Mouse (Mus musculus): ENCODE measurements around the gene C130050O18Rik. TPM values are rescaled to one million over a fixed set of nuclear protein-coding genes. Genes with fewer than 3 reads are reported as not detected.

The C130050O18Rik gene
- polyA plus RNA-seq, 1 experiment: not detected

DNA sequence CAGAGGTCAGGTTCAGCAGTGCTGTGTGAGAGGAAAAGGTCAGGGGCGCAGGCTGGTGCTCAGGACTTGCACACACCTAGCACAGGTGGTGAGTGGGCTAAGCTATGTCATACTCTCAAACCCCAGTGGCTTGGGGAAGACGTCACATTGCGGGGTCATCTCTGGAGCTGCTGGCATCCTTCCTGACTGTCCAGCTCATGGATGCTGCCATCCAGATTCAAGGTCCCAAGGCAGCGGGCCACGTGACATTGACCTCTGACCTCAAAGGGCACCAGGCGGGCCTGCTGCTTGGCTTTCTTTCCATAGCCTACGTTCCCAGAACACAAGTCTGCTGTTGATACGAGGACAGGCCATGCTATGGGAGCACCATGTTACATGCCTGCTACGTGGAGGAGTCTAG, 21.9 kb downstream of the C130050O18Rik start:
- Histone ChIP-seq H3K9me3 (ENCODE audit: control insufficient read depth, low read length) (no peaks in the 10 kb centered on the region), H3K4me1 (ENCODE audit: control insufficient read depth) (no peaks in the 10 kb centered on the region; the same call in 1 of the 2 replicates), H3K36me3 (ENCODE audit: control insufficient read depth) (peaks cover 3% of the 10 kb centered on the region; the same call in 1 of the 2 replicates), H3K4me3 (replicated peaks) (no peak overlapping the region), H3K27me3 (ENCODE audit: control insufficient read depth) (no peaks in the 10 kb centered on the region)
- no peak for TF ChIP-seq GATA1 (IDR thresholded peaks at IDR 0.05; ENCODE audit: low read length)

DNA sequence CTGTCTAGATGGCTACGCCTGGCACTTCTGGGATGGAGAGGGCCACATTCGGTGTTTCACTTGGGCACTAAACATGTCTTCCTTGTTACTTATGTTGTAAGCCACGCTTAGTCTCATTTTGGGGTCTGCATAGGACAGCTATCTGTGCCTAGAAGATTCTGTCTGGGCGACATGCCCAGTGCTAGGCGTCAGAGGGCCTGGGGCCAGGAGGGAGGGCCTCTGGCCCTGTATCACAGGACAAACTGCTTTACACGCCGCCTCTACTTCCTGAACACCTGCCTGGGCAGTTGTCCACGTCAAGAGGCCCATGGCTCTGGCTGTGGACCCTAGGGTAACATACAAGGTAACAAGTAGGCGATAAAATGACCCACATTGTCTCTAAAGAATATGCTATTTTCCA, 22.9 kb downstream of the C130050O18Rik start:
- Histone ChIP-seq H3K36me3 (ENCODE audit: control insufficient read depth) (peaks cover 3% of the 10 kb centered on the region; the same call in 1 of the 2 replicates), H3K27me3 (ENCODE audit: control insufficient read depth) (no peaks in the 10 kb centered on the region), H3K9me3 (ENCODE audit: control insufficient read depth, low read length) (no peaks in the 10 kb centered on the region), H3K4me1 (ENCODE audit: control insufficient read depth) (no peaks in the 10 kb centered on the region; the same call in 1 of the 2 replicates), H3K4me3 (replicated peaks) (no peak overlapping the region)
- TF ChIP-seq GATA1 (IDR thresholded peaks at IDR 0.05; ENCODE audit: low read length) (no peak), TAL1 (IDR thresholded peaks at IDR 0.05; ENCODE audit: low read length) (no peak)

DNA sequence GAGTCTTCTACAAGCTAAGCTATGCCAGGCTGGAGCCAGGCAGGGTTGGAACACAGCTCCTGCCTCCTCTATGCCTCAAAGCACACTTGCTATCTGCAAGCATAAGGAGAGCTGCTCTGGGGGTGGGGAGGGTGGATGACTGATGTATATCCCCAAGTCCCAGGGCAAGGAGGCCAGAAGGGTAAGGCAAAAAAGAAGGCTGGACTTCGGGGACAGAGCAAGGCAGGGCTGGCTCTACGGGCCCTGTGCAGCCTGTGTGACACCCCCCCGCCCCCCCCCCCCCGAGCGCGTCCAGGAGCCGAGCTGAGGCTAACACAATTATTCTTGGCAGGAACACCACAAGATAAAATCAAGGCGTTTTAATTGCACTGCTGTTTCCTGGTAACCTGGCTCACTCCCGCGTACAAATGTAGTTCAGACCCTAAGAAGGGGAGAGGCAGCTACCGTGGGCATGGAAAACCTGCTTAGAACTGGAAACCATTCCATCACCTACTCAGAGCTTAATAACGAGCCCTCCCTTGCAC, 24.8 kb downstream of the C130050O18Rik start:
- TF ChIP-seq GATA1 (IDR thresholded peaks at IDR 0.05; ENCODE audit: low read length) (no peak), TAL1 (IDR thresholded peaks at IDR 0.05; ENCODE audit: low read length) (no peak)
- Histone ChIP-seq H3K36me3 (ENCODE audit: control insufficient read depth) (peaks cover 3% of the 10 kb centered on the region; the same call in 1 of the 2 replicates), H3K4me3 (replicated peaks) (no peak overlapping the region), H3K4me1 (ENCODE audit: control insufficient read depth) (peaks cover 8% of the 10 kb centered on the region), H3K9me3 (ENCODE audit: control insufficient read depth, low read length) (no peaks in the 10 kb centered on the region), H3K27me3 (ENCODE audit: control insufficient read depth) (no peaks in the 10 kb centered on the region)

DNA sequence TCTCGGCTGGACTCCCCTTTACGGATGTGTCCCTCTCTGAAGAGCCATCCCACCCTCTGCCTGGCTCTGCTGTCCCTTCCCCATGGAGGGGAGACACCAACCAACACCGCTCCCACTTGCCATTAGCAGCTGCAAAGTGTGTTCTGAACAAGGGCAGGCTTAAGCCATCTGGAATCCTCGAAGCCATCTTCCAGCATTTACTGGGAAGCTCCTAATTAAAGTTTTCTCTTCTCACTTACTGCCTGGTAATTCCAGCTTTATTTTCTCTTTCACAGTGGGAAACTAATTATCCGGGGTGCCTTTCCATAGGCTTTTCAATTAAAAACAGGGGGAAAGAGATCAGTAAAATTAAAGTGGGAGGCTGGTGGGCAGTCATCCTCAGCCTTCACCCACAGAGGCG, 27.3 kb downstream of the C130050O18Rik start:
- Histone ChIP-seq H3K36me3 (ENCODE audit: control insufficient read depth) (no peaks in the 10 kb centered on the region), H3K4me3 (replicated peaks) (no peak overlapping the region), H3K27me3 (ENCODE audit: control insufficient read depth) (no peaks in the 10 kb centered on the region), H3K4me1 (ENCODE audit: control insufficient read depth) (peaks cover 8% of the 10 kb centered on the region), H3K9me3 (ENCODE audit: control insufficient read depth, low read length) (no peaks in the 10 kb centered on the region)
- TF ChIP-seq TAL1 (IDR thresholded peaks at IDR 0.05; ENCODE audit: low read length): no peak

DNA sequence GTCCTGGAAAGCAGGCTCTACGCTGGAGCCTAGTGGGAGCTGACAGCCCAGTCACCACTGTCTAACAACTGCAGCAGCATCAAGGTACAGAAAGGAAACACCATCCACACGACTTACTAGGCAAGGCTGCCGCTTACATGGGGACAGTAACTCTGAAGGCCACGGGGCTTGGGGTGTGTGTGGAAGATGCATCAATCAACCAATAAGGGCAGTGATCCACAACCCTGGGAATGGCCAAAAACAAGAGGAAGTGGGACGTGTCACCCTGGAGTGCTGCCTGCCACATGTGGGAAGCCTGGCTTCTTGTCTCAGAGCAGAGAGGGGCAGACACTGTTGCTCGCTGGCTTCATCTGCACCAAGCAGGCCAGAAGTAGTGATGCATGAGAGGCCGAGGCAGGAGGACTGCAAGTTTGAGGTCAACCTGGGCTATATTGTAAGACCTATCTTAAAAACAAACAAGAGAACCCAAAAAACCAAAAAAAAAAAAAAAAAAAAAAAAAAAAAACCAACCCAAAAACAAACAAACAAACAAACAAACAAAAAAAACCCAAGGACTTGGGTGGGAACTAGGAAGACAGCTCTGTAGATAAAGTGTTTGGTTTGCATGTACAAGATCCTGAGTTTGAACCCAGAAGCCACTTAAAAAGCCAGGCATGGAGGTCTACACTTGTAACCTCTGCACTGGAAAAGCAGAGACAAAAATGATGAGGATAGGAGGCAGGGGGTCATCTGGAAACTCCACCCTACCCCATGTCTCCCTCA, 27.8 kb downstream of the C130050O18Rik start:
- TF ChIP-seq TAL1 (IDR thresholded peaks at IDR 0.05; ENCODE audit: low read length) (no peak), GATA1 (IDR thresholded peaks at IDR 0.05; ENCODE audit: low read length) (no peak)
- no peaks in the 10 kb centered on the region for H3K36me3 ChIP-seq (ENCODE audit: control insufficient read depth)
- H3K4me3 ChIP-seq (replicated peaks): no peak overlapping the region
- H3K4me1 ChIP-seq (ENCODE audit: control insufficient read depth): peaks cover 8% of the 10 kb centered on the region
- no peaks in the 10 kb centered on the region for H3K27me3 ChIP-seq (ENCODE audit: control insufficient read depth)
- no peaks in the 10 kb centered on the region for H3K9me3 ChIP-seq (ENCODE audit: control insufficient read depth, low read length)

DNA sequence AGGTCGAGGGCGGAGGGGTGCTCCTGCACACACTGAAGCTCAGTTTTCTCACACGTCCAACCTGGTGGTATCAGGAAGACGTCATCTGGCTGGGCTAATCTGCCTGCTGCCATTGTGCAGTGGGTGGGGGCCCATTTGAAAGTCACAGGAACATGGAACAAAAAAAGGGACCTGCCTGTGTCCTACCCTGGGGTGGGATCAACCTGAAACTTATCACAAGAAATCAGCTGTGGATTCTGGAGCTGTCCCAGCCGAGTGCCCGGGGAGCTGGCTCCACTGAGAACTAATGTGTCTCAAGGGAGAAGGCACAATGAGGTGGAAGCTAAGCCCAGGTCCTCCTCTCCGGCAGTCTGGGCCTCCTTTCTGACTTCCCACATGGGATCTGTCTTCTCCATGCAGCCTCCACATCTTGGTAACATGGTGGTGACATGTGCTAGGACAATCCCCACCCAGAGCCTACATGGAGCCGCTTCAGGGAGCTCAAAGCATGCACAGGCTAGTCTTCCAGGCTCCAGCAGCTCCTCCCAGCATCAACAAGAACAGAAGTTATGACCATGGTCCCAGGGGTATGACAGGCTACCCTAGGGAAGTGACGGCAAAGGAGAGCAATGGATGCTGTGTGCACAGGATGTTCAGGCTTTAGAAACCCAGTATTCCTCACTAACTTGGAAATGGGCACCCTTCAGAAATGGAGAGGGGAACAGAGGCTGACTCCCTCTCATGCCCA, 28.9 kb downstream of the C130050O18Rik start:
- Histone ChIP-seq H3K4me1 (ENCODE audit: control insufficient read depth) (peaks cover 8% of the 10 kb centered on the region), H3K36me3 (ENCODE audit: control insufficient read depth) (no peaks in the 10 kb centered on the region), H3K9me3 (ENCODE audit: control insufficient read depth, low read length) (no peaks in the 10 kb centered on the region), H3K4me3 (replicated peaks) (no peak overlapping the region), H3K27me3 (ENCODE audit: control insufficient read depth) (no peaks in the 10 kb centered on the region)
- TF ChIP-seq GATA1 (IDR thresholded peaks at IDR 0.05; ENCODE audit: low read length): no peak
- TF ChIP-seq TAL1 (IDR thresholded peaks at IDR 0.05; ENCODE audit: low read length): no peak

DNA sequence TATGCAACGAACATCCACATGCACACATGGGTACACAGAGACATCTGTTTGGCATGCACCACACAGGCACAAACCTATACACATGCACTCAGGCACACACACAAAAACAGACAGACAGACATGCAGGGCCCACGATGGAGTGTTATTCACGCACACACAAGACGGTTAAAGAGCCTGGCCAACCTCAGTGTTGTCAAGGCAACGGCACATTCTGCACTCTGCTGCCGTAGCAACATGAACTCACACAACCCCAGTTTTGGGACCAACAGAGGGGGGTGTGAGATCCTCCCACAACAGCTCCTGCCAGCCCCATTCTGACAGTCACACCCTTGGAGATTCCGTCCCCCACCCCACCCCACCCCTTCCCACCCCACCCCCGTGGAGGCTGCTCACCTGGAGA, 29.9 kb downstream of the C130050O18Rik start:
- no peak for TF ChIP-seq TAL1 (IDR thresholded peaks at IDR 0.05; ENCODE audit: low read length)
- TF ChIP-seq GATA1 (IDR thresholded peaks at IDR 0.05; ENCODE audit: low read length): no peak
- peaks cover 8% of the 10 kb centered on the region for H3K4me1 ChIP-seq (ENCODE audit: control insufficient read depth)
- H3K9me3 ChIP-seq (ENCODE audit: control insufficient read depth, low read length): no peaks in the 10 kb centered on the region
- no peaks in the 10 kb centered on the region for H3K36me3 ChIP-seq (ENCODE audit: control insufficient read depth)
- H3K27me3 ChIP-seq (ENCODE audit: control insufficient read depth): no peaks in the 10 kb centered on the region
- no peak overlapping the region for H3K4me3 ChIP-seq (replicated peaks)

DNA sequence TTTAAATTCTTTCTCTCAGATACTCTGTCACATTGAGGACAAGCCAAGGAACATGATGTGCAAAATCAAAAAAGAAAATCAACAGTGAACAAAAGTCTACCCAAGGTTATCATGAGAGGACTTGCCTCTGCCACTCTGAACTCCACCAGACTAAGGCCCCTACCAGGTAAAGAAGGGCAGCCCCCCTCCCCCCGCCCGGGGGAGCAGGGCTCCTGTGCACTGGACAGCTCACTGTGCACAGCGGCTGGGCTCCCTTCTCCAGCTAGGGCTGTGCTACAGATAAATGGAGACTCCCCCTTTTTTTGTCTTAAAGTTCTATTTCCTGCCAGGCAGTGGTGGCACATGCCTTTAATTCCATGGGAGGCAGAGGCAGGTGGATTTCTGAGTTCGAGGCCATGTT, 32.7 kb downstream of the C130050O18Rik start:
- peaks cover 8% of the 10 kb centered on the region for H3K4me1 ChIP-seq (ENCODE audit: control insufficient read depth)
- no peaks in the 10 kb centered on the region for H3K9me3 ChIP-seq (ENCODE audit: control insufficient read depth, low read length)
- no peaks in the 10 kb centered on the region for H3K36me3 ChIP-seq (ENCODE audit: control insufficient read depth)
- H3K4me3 ChIP-seq (replicated peaks): no peak overlapping the region
- no peak for TF ChIP-seq TAL1 (IDR thresholded peaks at IDR 0.05; ENCODE audit: low read length)
- no peak for TF ChIP-seq GATA1 (IDR thresholded peaks at IDR 0.05; ENCODE audit: low read length)
- H3K27me3 ChIP-seq (ENCODE audit: control insufficient read depth): no peaks in the 10 kb centered on the region

DNA sequence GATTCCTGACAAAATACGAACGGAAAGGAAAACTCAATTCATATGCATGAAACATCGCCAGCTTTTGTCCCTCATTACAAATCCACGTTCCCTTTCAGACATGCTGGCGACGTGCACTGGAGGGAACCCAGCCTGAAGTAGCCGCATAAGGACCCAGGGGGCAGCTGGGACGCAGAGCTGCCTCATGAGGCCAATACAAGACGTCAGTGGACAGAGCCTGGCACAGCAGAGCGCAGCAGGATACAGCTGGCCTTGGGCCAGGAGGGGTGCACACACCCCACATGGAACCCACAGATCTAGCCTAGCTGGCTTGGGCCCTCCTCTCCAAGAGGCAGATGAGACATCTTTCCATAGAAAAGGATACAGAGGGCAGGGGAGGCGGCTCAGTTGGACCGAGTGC, 33.4 kb downstream of the C130050O18Rik start:
- Histone ChIP-seq H3K4me3 (replicated peaks) (no peak overlapping the region), H3K9me3 (ENCODE audit: control insufficient read depth, low read length) (no peaks in the 10 kb centered on the region), H3K4me1 (ENCODE audit: control insufficient read depth) (peaks cover 8% of the 10 kb centered on the region), H3K27me3 (ENCODE audit: control insufficient read depth) (no peaks in the 10 kb centered on the region), H3K36me3 (ENCODE audit: control insufficient read depth) (no peaks in the 10 kb centered on the region)
- TF ChIP-seq GATA1 (IDR thresholded peaks at IDR 0.05; ENCODE audit: low read length): no peak
- no peak for TF ChIP-seq TAL1 (IDR thresholded peaks at IDR 0.05; ENCODE audit: low read length)

Data from erythroblast, embryonic 14.5 days (primary cell).